Mouse (Mus musculus): ENCODE results near the gene Gm10663.

DNA sequence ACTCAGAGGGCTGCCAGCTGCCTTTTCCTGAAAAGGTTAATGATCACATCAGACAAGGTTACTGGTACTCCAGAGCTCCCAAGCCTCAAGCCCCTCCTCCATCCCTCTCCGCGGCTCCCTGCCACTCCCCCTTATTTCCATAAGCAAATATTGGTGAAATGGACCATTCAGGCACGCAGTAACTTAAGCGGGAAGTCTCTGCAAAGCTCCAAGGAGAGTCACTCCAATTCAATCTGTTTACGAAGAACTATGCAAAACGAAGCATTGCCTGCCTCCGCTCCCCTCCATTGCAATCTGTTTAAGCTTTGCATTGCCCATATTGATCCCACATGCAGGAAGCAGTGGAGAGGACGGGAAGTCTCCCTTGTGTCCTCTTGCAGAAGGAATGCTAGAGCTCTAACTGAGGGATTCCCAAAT is 37.7 kb upstream of the Gm10663 start, which contains the start of gene Apela:
- no peak for TF ChIP-seq POLR2A (IDR thresholded peaks at IDR 0.05; ENCODE audit: insufficient read depth, low read depth, low read length)
- TF ChIP-seq CTCF (IDR thresholded peaks at IDR 0.05; ENCODE audit: insufficient read depth, low read depth, low read length): no peak
